Mouse (Mus musculus): ENCODE data around the gene Kcnh3. TPM values are rescaled to one million over a fixed set of nuclear protein-coding genes. Genes with fewer than 3 reads are reported as not detected.

The Kcnh3 gene
- 10 to 100 TPM; 83.5 to 90.4 TPM for total RNA-seq (2021)
- long read RNA-seq, experiment 1, transcript Kcnh3-201 (15 exons, 3,698 nt), result major isoform, 43 of 91 reads
- long read RNA-seq, experiment 1, partial matches to known transcripts, result 30 of 91 reads
- long read RNA-seq, experiment 1, other reads (novel, unspliced or antisense), result 18 of 91 reads
- long read RNA-seq, experiment 2, transcript Kcnh3-201 (15 exons, 3,698 nt), result major isoform, 69 of 148 reads
- long read RNA-seq, experiment 2, partial matches to known transcripts, result 49 of 148 reads
- long read RNA-seq, experiment 2, other reads (novel, unspliced or antisense), result 30 of 148 reads

GRCm38 (mm10) chr15:99224208-99224911, at the start of gene Kcnh3:
Gene Kcnh3 (plus strand): TSS chr15:99224861.
- Histone ChIP-seq H3K4me3 (peak within 1 kb of the TSS; percentile 59), H3K27ac (peak within 1 kb of the TSS; percentile 88)
- peak; percentile 20 for TF ChIP-seq CTCF (conservative IDR thresholded peaks at IDR 0.05)
- DNase-seq (ENCODE audit: low spot score in 2 of 2), result peak; percentile 81 to 85

- no peak overlapping the region for H3K4me3 ChIP-seq
- DNase-seq (ENCODE audit: low spot score in 2 of 2), result no peak
- H3K27ac ChIP-seq, result no peak overlapping the region
- TF ChIP-seq CTCF (conservative IDR thresholded peaks at IDR 0.05), result peak; percentile 54
These were observed 45.0 kb upstream of the Kcnh3 start for GRCm38 (mm10) chr15:99179639-99180038.

- no peak for TF ChIP-seq CTCF (conservative IDR thresholded peaks at IDR 0.05)
- no peak overlapping the region for H3K4me3 ChIP-seq
- no peak overlapping the region for H3K27ac ChIP-seq
- DNase-seq (ENCODE audit: low spot score in 2 of 2), result no peak
These were observed 40.3 kb upstream of the Kcnh3 start for GRCm38 (mm10) chr15:99184217-99184914.

GRCm38 (mm10) chr15:99194358-99194757, 30.3 kb upstream of the Kcnh3 start:
- Histone ChIP-seq H3K27ac (no peak overlapping the region), H3K4me3 (no peak overlapping the region)
- no peak for TF ChIP-seq CTCF (conservative IDR thresholded peaks at IDR 0.05)
- no peak for DNase-seq (ENCODE audit: low spot score in 2 of 2)

GRCm38 (mm10) chr15:99195043-99195442, 29.6 kb upstream of the Kcnh3 start:
- TF ChIP-seq CTCF (conservative IDR thresholded peaks at IDR 0.05), result no peak
- no peak overlapping the region for H3K4me3 ChIP-seq
- no peak overlapping the region for H3K27ac ChIP-seq
- DNase-seq (ENCODE audit: low spot score in 2 of 2), result no peak

GRCm38 (mm10) chr15:99198761-99199160, 25.9 kb upstream of the Kcnh3 start:
- peak; percentile 81 for TF ChIP-seq CTCF (conservative IDR thresholded peaks at IDR 0.05)
- Histone ChIP-seq H3K4me3 (no peak overlapping the region), H3K27ac (no peak overlapping the region)
- DNase-seq (ENCODE audit: low spot score in 2 of 2), result peak in 1 of 2 experiments; percentile 52

GRCm38 (mm10) chr15:99205959-99206358, 18.7 kb upstream of the Kcnh3 start:
- no peak overlapping the region for H3K4me3 ChIP-seq
- DNase-seq (ENCODE audit: low spot score in 2 of 2), result no peak
- no peak for TF ChIP-seq CTCF (conservative IDR thresholded peaks at IDR 0.05)
- no peak overlapping the region for H3K27ac ChIP-seq

GRCm38 (mm10) chr15:99213183-99213582, 11.5 kb upstream of the Kcnh3 start:
- no peak for TF ChIP-seq CTCF (conservative IDR thresholded peaks at IDR 0.05)
- no peak overlapping the region for H3K27ac ChIP-seq
- H3K4me3 ChIP-seq, result no peak overlapping the region
- no peak for DNase-seq (ENCODE audit: low spot score in 2 of 2)

- H3K4me3 ChIP-seq, result no peak overlapping the region
- peak; percentile 69 for TF ChIP-seq CTCF (conservative IDR thresholded peaks at IDR 0.05)
- no peak overlapping the region for H3K27ac ChIP-seq
- DNase-seq (ENCODE audit: low spot score in 2 of 2), result no peak
These were observed 9.7 kb upstream of the Kcnh3 start for GRCm38 (mm10) chr15:99214941-99215340.

GRCm38 (mm10) chr15:99215741-99216463, 8.8 kb upstream of the Kcnh3 start:
- no peak for TF ChIP-seq CTCF (conservative IDR thresholded peaks at IDR 0.05)
- H3K4me3 ChIP-seq, result no peak overlapping the region
- no peak for DNase-seq (ENCODE audit: low spot score in 2 of 2)
- H3K27ac ChIP-seq, result no peak overlapping the region

GRCm38 (mm10) chr15:99217630-99218029, 7.0 kb upstream of the Kcnh3 start:
- no peak for DNase-seq (ENCODE audit: low spot score in 2 of 2)
- Histone ChIP-seq H3K4me3 (no peak overlapping the region), H3K27ac (no peak overlapping the region)
- TF ChIP-seq CTCF (conservative IDR thresholded peaks at IDR 0.05), result no peak

GRCm38 (mm10) chr15:99221315-99221952, 3.2 kb upstream of the Kcnh3 start:
- no peak for DNase-seq (ENCODE audit: low spot score in 2 of 2)
- TF ChIP-seq CTCF (conservative IDR thresholded peaks at IDR 0.05), result no peak
- H3K27ac ChIP-seq, result no peak overlapping the region; the same call in 1 of the 2 replicates
- no peak overlapping the region for H3K4me3 ChIP-seq
